Mouse (Mus musculus) lung, adult 18-20 months (tissue): Measurements from ENCODE around the gene Rhog.

Experiments used
- DNase-seq, 2 experiments: peaks; one replicate each; pipeline ENCODE4 v3.0.0; 2022; ENCODE audit warnings: mixed read lengths in 2 of 2

Gene Rhog

DNA sequence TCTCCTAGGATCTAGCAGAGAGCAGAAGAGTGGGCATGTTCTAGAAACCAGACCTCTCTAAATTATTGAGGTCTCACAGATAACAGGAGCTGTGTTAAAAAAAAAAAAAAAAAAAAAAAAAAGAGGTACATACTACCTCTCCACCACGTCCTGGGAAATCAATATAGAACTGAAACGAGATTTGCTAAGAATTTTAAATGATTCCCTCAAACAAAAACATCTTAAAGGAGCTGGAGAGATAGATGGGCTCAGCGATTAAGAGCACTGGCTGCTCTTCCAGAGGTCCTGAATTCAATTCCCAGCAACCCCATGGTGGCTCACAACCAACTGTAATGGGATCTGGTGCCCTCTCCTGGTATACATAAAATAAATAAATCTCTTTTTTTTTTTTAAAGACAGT, 44.8 kb downstream of the Rhog start:
- no peak for DNase-seq

DNA sequence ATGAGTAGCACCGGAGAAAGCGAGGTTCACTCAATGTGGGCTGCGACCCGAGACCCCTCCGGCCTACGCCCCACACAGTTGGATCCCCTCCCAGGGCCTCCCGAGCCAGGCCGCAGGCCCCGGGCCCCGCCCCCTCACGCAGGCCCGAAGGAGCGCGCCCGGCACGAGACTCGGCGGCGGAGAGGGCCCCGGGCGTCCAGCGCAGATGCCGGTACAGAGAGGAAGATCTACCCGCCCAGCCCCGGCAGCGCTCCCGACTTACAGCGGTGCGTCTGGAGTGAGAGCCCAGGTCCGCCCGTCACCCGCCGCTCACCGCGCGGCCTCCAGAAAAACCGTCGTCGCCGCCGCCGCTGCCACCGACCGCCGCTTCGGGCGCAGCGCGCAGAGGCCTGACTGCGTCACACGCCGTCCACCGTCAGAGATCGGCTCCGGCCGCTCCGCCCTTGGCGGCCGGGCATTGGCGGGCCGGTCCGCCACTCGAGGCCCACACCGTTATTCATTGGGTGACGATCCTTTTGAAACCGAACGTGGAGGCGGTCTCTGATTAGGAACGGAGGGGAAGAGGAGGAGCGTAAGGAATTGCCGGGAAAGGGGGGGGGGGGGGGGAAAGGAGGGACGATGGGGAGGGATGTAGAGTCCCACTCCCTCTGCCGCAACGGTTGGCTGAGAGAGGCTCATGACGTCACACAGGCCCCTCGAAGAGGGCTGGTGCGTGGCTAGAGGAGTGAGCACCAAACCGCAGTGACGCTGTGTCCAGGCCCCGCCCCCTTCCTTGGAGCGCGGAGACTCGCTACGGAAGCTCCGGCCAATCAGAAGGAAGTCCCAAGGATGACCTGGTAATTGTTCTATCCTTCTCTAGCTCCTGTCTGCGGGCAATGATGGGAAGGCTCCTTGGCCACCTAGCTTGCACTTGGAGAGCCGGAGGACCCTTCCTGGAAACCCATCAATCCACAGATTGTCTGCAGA, 45.8 kb downstream of the Rhog start, which contains the start of the genes Nup98 and Pgap2:
Gene Nup98 (minus strand): TSS at position 421 of the 966 bp plus-strand sequence.
Gene Pgap2 (plus strand): TSS at position 453 of the 966 bp plus-strand sequence.
- peak; percentile 99 to 100 for DNase-seq

GRCm38 (mm10) chr7:102208806-102209363, 47.0 kb downstream of the Rhog start:
- no peak for DNase-seq

GRCm38 (mm10) chr7:102205646-102206045, 50.2 kb downstream of the Rhog start:
- no peak for DNase-seq

DNA sequence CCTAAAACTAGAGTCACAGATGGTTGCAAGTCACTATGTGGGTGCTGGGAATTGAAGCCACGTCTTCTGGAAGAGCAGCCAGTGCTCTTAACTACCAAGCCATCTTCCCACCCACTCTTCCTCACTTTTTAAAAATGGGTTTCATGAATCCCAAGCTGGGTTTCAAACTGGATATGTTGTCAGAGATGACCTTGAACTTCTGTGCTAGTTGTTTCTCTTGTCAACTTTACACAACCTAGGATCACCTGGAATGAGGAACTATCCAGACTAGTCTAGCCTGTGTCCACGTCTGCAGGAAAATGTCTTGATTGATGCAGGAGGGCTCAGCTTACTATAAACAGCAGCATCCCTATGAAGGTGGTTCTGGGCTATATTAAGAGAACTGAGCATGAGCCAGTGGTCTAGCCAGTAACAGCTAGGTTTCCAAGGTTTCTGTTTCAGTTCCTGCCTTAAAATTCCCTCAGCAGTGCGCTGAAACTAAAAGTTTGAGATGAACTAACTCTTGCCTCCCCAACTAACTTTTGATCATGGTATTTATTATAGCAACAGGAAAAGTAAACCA, 51.5 kb downstream of the Rhog start:
- no peak for DNase-seq

- DNase-seq: peak in 1 of 2 experiments; percentile 33
These were observed 54.7 kb downstream of the Rhog start for GRCm38 (mm10) chr7:102200996-102201785.

DNA sequence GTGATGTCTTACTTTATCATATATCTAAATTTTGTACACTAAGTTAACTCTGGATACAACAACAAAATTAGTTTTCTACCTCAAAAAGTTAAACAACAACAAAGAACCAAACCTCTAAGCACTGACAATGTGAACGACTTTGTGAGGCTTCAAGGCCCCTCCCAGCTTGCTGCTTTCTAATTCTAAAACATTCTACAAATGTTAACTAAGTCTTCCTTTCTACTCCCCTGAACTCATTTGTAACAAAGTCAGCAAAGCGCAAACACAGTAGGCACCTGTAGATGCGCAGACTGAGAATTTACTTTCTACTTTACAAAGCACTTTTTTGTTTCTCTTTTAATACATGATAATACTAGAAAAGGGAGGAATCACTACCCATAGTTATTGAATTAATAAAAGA, 55.3 kb downstream of the Rhog start:
- DNase-seq: no peak

DNA sequence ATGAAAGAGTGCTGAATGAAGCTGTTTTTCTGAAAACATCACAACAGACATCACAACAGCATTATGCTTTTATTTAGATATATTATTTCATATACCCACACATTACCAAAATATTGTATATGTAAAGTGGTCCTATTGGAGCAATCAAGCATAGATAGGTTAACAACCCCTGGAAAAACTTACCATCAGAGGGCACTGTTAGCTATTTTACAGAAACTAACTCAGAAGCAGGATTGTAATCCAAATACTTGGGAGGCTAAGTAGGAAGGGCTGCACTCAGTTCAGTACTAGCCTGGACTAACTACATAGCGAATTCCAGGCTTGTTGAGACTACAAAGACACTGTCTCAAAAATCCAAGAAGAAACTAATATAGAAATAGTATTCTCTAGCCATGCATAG, 63.5 kb downstream of the Rhog start:
- DNase-seq: no peak
